Mouse (Mus musculus): ENCODE measurements around the gene Dync2h1.
"Not testable (repeated sequence)": the region's sequence is repeated elsewhere in the genome, so short reads cannot be mapped to it uniquely, and the experiment has no call there.

The Dync2h1 gene

DNA sequence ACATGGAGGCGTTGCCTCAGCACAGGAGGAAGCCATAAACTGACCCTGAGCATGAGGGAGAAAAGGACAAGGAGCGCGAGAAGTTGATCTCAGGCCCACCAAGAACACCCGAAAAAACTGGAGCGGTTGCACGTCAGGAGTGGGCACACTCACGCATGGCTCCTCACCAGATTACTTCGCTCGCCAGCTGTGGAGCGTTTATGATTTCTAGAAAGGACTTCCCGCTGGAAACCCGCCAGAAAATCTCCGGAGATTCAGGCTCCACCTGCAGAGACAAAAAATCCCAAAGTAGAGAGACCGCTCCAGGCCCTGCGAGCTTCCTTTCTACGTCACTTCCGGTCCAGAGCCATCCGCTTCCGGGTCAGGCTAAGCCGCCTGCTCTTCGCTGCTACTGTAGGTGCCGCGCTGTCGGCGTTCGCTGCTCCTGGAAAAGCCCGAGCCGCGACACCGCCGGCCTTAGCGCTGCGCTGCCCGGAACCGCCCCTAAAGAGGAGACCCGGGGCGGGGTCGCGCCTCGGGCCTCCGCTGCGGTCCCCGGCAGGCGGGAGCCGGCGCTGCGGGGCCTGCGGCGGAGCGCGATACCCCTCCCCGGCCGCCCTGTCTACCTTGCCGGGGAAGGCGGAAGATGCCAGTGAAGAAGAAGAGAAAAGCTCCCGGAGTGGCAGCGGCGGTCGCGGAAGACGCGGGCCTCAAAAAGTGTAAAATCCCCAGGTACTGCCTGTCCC is at the start of gene Dync2h1, which contains the start of gene Dcun1d5:
Gene Dync2h1, minus strand, starts transcription at position 275 of the 725 bp plus-strand sequence.
Gene Dcun1d5, plus strand, starts transcription at position 349 of the 725 bp plus-strand sequence.
- peak; percentile 97 for DNase-seq (ENCODE audit: low read depth)

DNA sequence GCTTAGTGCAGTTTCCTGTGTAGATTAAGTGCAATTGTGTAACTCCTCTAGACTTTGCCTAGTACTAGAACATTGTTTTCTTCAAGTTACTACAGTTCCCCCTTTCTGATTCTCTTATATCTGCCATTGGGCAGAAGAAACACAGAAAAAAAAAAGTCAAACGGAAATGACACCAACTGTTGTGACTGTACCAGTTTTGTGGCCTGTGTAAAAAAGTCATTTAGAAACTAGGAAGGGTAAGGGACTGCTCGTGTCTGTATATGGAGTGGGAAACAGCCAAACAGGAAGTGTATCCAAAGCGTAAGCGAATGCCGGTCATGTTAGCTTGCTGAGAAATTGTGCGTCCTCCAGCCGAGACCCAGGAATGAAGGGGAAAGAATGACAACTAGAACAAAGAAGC is 37.2 kb upstream of the Dync2h1 start:
- DNase-seq (ENCODE audit: low read depth), result peak; percentile 77

DNA sequence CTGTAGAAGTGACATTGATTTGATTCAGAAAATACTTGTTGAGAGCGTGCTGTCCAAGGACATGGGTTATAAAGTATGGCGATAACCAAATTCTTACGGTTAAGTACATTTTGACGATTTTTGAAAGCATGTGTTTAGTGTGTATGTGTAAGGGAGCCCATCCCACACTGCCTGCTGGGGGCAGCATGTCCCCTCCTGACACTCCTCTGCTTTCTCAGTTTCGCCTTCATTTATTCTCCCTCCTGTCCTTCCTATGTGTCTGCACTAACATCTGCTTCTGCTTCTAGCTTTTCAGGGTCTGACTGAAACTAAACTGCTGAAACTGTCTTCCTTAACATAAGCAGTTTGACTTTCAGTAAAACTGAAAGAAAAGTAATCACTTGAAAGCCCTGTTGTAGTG is 36.8 kb upstream of the Dync2h1 start:
- no peak for DNase-seq (ENCODE audit: low read depth)

DNA sequence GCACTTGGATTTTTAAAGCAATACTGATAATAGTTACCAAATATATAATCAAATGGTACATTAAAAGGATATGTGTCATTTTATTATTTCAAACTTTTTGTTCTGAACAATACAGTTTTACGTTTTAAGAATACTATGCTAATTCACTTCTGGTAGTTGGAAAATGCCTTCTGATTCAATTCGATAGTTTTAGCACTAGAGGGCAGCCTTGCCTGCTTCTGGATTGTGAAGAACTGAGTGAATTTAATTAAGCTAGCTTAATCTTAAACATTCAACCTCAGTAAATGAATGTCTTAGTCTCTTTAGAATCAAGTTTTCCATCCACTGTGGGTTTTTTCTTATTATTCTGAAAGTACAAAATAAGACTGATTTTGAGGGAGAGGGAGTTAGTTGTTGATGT is 32.0 kb upstream of the Dync2h1 start:
- peak; percentile 73 for DNase-seq (ENCODE audit: low read depth)

DNA sequence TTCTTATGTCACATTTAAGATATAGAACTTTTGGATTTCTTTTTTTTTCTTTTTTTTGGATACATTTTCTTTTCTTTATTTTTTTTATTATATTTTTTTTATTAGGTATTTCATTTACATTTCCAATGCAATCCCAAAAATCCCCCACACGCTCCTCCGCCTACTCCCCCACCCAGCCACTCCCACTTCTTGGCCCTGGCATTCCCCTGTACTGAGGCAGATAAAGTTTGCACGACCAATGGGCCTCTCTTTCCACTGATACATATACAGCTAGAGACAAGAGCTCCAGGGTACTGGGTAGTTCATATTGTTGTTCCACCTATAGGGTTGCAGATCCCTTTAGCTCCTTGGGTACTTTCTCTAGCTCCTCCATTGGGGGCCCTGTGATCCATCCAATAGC is 6.4 kb upstream of the Dync2h1 start:
- DNase-seq (ENCODE audit: low read depth), result not testable (repeated sequence)

DNA sequence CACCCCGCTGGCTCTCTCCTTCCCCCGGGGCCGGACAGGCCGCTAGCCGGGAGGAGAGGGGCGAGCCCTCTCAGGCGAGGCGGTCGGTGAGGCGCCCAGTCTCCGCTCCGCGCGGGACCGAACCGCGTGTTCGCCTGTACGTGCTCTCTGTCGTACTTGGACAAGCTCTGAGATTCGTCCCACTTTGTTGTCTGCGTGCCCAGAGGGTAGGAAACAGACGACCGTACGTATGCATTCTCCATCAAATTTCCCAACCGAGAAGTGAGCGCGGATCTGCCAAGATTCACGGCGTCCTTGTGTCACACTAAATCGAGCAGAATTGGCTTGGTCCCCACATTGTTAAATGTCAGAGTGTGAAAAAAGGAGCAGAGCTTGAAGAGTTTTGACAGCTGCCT is 648 bp upstream of the Dync2h1 start:
- DNase-seq (ENCODE audit: low read depth), result no peak

DNA sequence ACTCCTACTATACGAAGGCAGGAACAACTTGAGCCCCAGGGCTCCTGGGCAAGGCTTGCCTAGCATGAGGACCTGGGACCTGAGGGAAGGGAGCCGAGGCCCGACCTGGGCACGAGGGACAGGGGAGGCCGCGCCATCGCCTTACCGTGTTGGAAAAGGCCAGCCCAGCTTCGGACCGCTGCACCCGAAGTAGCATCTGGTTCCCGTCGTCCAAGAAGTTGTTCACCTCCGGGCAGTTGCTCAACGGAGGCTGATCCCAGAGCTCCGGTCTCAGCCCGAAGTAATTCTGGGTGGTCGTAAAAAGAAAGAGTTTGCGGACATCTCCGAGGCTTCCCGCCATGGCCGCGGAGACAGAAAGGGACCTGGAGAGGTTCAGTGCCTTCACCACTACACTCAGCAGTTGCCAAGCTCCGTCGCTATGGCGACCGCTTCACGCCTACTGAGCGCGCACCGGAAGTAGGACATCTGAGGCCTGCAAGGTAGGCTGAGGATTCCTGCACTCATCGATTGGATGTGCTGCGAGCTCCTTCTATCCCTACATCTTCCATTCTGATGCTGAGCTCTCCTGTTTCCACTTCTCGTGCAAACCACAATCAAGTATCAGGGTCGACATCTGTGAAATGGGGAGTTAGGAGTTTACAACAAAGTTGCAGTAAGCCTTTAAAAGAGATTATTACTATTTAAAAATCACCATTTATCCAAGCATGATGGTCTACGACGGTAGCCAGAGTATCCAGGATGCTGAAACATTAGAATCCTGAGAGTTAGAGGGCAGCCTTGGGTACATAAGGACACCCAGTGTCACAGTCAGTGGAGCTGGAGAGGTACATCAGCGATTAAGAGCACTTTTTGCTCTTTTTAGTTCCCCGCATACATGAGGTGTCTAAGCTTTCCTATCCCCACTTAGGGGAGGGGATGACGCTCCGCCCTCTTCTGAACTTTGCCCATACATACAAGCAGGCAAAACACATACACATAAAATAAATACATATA is 7.3 kb downstream of the Dync2h1 start:
- DNase-seq (ENCODE audit: low read depth), result peak; percentile 93

DNA sequence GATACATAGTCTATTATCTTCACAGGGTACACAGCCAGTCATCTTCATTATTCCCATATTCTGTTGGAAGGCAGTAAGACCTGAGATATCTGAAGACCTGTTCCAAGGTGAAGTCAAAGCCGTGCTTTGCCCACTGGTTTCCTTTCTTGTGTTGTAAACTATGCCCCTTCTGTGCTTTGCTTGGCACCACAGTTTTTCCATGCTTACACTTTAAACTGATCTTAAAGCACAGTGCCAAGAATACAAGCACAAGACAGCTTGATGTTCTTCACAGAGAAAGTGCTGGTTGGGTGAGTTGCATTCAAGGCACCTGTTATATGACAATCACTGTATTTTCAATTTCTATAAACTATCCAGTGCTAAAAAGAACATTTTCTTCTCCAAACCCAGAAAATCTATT is 10.5 kb downstream of the Dync2h1 start:
- no peak for DNase-seq (ENCODE audit: low read depth)

DNA sequence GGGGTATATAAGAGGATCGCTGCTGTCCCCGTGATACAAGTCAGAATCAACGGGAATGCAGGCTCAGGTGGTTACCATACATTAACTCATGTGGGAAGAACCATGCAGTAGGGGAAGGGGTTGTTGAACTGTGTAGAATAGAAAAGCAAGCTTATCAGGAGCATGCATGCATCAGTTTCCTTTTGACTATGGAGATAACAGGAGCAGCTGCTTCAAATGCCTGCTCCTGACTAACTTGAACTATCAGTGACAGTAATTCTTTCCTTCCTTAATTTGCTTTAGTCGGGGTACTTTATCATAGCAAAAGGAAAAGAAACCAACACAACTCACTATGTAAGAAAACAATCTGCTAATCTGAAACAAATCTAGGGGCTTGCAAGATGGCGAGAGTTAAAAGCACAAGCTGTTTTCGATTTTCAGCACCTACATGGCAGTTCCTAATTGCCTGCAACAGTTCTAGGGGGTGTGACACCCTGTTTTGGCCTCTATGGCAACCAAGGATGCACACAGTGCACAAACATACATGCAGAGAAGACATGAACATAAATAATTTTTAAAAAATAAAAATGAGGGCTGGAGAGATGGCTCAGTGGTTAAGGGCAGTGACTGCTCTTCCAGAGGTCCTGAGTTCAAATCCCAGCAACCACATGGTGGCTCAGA is 16.8 kb downstream of the Dync2h1 start:
- no peak for DNase-seq (ENCODE audit: low read depth)

DNA sequence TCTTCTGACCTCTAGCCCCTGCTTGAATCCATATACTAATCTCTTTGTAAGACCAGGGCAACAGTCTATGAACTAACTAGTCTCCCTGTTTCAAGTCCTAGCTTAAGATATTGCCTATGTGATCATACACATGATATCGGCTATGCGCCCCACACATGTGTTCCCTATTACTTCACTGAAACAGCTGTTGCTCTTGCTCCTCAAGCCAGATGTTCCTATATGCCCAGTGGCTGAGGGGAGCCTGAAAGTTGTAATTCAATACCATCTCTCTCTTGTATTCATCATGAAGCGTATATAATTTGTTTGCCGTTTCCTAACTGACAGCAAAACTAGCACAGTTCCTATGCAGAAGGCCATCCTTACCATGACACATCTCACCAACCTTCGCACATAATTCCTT is 23.6 kb downstream of the Dync2h1 start:
- no peak for DNase-seq (ENCODE audit: low read depth)

DNA sequence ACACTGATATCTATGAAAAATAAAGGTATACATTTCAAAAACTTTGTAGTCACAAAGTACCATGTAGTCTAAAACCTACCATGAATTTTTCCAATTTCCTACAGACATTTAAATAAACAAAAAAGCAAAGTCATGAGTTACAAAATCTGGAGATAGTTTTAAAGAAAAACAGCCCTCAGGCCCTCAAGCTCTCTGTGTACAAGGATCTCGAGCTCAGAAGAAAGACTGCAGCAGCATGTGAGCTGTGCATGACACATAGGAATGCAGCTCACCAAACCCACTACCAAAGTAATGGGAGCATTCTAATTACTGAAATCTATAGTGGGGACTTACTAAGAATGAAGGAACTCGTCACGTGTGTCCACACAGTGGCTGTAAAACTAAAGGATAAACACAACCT is 24.5 kb downstream of the Dync2h1 start:
- no peak for DNase-seq (ENCODE audit: low read depth)

DNA sequence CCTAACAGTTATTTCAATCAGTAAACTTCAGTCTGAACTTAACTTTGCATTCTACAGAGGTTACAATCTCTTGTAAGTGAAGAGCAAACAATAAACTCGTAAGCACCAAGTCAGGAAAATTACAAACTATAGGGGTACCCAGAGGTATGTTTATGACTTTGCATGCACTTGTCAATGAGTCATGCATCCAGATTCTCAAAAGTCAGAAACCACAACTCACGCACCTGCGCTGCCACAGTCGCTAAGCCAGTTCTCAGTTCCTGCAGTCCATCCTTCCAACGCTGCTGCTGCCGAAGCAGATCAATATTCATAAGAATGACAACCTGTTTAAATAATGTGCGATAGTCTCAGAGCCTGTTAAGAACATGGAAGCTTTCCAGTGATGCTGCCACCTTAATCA is 25.6 kb downstream of the Dync2h1 start:
- DNase-seq (ENCODE audit: low read depth), result no peak

DNA sequence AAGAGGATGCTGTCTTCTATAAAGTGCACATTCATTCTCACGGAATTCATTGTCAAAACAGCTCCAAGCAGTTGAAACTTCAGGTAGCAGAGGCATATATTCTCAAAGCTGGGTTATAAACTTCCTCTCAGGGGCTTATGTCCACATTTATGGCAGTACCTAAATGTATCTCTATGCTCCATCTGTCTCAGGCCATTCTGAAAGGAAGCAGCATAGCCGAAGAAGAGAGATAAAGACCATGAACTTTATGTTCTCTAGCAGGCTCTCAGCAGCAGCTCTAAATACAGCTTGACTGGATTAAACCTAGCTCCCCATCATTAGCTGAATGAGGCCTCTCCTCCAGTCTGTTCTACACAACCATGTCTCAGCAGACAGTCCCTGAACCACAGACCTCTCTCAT is 29.9 kb downstream of the Dync2h1 start:
- no peak for DNase-seq (ENCODE audit: low read depth)

DNA sequence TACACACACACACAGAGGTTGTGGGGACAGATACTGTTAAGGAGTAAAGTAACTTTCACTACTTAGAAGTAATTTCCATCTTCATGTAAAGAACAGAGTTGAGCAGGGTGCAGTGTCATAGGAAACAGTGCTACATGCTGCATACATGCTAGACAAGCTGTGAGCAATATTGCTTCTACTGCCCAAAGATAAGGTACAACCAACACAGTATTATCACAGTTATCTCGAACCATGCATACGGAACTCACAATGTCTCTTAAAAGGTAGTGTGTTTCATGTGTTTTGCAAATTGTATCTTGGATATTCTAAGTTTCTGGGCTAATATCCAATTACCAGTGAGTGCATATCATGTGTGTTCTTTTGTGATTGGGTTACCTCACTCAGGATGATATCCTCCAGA is 61.4 kb downstream of the Dync2h1 start:
- no peak for DNase-seq (ENCODE audit: low read depth)

DNA sequence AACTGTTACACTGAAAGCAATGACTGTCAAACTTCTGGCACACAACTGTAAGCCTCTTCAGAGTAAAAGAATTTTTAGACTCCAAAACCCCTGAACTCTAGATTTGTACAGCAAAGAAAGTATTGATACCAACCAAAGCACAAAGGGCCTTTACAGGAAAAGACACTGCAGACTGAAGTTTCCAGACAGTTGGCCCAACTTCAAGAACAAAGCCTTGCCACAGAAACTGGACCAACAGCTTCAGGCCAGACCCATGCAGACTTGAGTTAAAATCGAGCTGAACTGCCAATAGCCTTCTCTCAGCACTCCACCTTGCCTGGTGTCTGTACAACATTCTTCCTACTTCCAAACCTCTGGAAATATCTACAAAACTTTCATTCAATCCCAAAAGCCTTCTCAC is 74.1 kb downstream of the Dync2h1 start:
- no peak for DNase-seq (ENCODE audit: low read depth)

DNA sequence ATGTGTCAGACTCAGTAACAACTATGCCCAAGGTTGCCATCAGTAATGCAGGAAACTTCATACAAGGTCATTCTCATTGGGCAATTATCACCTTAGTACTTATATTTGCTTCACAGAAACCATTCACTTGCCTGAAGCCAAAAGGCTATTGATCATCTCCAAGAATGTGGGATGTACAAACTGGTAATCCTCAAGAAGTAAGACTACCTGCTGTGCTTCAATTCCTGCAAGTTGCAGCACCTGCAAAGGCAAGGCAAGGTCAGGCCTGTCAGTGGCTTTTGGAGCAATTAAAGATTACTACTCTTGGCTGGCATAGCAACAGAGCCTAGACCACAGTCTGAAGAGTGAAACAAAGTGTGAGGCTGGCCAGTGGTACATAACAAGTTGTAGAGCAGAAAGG is 82.9 kb downstream of the Dync2h1 start:
- DNase-seq (ENCODE audit: low read depth), result no peak

DNA sequence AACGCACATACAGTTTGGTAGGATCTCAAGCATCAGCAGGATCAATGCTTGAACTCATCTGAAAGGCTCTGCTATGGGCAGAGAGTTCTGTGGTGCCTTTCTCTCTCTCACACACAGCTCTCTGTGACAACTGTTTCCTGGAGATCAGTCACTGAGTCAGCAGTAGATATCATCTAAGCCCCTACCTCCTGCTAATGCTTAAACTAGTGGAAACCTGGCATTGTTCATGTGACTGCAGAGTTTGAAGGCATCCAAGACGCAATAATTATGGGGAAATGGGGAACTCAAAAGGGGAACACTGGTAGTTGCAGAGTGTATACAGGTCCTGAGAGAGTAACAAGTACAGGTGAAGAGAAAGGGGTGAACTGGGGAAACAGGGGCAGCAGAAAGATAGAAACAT is 109.6 kb downstream of the Dync2h1 start:
- DNase-seq (ENCODE audit: low read depth), result no peak

DNA sequence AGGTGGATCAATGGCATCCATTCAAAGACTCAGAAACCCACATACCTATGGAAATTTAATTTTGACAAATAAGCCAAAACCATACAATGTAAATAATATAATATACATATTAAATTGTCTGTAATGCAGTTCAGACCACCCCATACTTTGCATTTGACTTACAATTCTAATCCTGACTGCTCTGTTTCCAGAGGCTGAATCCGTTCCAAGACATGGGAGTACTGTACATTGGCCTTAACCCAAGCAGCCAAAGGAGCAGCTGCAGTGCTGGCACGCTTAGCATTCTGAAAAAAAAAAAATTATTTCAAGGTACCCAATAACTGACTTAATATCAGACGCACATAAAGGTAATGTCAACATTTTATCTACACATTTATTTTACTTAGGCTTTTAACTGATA is 113.4 kb downstream of the Dync2h1 start:
- DNase-seq (ENCODE audit: low read depth), result no peak

DNA sequence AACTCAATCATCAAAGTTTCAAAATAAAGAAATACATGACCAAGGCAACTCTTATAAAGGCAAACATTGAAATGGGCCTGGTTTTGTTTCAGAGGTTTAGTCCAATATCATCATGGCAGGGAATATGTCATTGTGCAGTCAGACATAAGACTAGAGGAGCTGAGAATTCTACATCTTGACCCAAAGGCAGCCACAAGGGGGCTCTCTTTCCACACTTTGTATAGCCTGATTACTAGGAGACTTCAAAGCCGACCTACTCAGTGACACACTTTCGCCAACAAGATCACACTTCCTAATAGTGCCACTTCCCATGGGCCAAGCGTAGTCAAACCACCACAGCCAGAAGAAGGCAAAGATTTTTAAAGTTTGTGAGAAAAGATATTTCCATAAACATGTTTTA is 133.7 kb downstream of the Dync2h1 start:
- DNase-seq (ENCODE audit: low read depth), result peak; percentile 51

DNA sequence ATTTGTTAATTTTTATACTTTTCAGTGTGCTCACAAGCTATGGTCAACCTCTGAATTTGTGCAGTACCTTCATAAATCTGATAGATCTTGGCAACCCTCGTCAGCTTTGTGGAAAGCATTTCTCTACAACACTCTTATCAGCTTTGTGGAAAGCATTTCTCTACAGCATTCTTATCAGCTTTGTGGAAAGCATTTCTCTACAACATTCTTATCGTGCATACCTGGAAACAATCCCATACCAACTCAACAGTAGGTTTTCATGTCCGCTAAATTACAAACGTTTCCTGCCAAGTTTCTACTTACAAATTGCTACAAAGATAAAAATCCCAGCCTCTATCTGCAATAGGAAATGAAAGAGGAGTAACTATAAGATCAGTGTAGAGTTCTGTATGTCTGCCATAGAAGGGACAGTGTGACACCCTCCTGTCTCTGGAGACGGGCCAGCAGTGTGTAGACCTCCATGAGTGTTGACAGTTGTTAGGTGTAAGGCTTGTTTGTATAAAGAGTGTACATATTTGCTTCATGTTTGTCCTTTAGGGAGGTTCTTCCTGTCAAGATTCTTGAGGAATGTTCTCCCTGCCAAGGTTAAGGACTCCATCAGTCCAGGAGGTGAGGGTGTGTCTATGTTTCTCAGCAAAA is 141.5 kb downstream of the Dync2h1 start:
- DNase-seq (ENCODE audit: low read depth), result no peak

DNA sequence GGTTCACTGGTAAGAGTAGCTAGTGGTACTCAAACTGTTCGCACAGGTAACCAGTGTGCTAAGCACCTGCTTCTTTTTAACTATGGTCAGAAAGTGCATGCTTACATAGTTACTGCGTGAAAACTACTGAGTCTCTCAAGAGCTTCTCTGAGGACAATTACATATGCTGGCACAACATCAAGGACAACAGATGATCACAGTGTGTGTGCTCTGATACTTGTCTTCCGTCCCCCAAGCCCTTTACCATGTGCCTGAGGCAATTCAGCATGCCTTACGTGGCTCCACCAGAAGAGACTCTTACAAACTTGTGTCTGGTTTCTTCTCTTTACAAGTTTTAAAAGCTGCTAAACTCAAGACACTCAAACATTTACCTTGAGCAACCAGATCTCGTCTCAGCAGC is 143.0 kb downstream of the Dync2h1 start:
- no peak for DNase-seq (ENCODE audit: low read depth)

DNA sequence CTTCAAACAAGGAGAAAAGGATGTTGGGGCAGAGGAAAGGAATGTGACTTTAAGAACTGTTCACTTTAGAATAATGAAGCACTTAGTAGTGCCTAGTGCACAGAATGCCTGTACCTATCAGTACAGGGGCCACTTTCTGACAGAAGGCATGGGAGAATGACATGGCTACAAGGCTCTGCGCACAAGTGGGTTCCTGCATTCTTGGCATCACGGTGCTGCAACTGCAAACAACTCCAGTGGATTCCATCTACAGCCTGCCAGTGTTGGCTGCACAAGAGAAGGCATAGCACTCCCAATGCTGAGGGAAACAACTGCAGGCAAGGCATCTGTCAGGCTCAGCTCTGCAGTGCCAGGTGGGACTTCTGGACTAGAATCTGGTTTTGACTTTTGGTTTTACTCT is 151.7 kb downstream of the Dync2h1 start:
- no peak for DNase-seq (ENCODE audit: low read depth)

All from induced T-regulatory cell, adult 2 months (primary cell).